Mouse (Mus musculus) ES-CJ7 (cell line): Measurements from ENCODE around the gene Nebl.

ENCODE experiments used
- DNase-seq: peaks from one replicate; pipeline ENCODE4 v3.0.0; 2011; ENCODE audit warnings: low read depth, low spot score

Nebl gene

DNA sequence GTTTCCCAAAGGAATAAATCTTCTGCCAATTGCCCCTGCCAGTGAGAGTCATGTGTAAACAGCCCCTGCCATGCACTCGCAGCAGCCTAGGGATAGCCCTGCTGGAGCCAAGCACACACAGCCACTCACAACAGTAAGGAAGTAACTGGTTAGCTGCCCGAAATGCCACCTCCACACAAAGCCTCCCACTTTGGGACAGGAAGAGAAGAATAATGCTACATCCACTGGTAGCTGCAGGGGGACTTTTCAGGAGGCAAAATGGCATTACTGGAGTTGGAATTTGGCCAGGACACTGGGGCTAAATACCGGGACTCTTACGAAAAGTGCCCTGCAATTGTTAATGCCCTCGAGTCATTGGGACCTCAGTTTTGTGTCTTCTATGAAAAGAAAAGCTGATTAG lies 92.6 kb downstream of the Nebl start:
- no peak for DNase-seq

DNA sequence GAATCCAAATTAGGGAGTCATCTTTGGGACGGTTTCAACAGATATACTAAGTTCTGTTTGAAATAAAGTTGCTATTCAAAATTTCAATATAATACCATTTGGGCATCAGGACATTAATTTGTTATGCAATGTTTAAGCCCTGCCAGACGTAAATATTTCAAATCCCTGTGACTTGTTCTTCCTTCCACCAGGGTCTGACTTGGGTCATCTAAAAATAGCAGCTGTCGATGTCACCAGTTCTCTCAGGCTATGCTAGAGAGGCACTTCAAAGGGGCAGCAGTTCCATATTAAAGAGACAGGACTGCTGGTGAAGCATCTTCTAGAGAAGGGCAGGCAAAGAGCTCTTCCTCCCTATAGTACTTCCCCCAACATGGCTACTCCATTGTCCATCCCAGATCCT lies 107.3 kb downstream of the Nebl start:
- DNase-seq = no peak

DNA sequence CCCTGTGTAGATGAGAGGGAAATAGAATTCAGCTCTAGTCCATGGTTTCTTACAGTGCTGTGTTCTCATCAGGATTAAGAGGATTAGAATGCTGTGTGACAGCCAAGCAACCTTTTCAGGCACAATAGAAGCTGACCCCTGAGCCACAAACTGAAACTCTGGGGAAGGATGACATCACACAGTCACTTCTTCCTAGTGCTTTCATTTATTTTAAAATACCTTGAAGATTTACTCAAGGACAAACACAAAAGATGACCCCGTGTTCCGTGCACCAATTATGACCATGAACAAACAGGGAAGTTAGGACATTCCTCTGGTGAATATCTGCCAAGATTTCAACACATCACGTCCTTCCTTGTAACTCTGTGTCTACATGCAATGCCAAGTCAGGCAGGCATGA lies 121.0 kb downstream of the Nebl start:
- no peak for DNase-seq

DNA sequence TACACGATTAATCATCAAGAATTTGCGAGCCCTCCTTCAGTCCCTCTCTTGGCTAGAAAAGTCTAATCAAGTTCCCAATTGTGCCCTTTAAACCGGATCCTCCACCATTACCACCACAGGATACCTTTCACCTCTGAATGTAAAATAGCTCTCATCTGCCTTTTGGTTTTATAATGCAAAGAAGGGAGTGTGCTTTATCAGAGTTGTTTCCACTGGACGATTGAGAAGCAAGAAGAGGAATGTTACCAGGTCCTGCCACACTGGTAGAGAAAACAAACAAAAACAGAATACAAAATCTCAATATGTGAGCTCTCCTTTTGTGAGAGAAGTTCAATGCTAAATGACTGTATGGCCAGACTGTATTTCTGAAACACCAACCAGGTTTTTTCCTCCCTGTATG lies 127.7 kb downstream of the Nebl start:
- DNase-seq = peak; percentile 75

DNA sequence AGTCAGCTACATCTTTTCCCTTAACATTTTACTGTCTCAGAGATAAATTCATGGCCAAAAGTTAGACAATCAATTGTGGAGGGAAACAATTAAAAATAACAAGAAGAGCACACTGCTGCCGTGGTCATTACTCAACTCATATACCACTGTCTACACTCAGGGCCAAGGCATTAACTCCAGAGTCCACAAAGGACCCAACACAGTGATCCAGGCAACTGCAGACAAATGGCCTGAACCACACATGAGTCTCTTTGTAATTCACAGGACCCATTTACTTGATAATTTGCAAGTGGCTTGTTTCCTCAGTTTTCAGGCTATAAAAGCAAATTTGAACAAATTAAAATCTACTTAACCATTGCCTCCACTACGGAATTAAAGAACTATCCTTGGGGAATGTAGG lies 130.6 kb downstream of the Nebl start:
- no peak for DNase-seq

DNA sequence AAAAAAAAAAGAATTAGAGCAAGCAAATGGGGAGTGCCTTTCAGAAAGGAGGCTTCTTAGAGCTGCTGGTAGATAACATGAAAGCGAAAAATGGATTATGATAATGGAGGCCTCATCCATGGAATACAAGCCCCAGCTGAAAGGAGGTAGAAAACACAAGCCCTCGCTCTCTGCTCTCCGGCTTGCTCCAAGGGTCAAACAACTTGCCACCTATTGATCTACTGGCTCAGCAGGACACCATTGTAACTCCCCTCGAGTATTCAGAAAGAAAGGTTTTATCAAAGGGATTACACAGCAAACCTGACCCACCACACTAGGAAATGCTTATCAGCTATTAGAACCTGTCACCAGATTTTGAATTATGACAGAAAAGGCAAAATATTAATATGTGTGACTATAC lies 131.4 kb downstream of the Nebl start:
- no peak for DNase-seq

DNA sequence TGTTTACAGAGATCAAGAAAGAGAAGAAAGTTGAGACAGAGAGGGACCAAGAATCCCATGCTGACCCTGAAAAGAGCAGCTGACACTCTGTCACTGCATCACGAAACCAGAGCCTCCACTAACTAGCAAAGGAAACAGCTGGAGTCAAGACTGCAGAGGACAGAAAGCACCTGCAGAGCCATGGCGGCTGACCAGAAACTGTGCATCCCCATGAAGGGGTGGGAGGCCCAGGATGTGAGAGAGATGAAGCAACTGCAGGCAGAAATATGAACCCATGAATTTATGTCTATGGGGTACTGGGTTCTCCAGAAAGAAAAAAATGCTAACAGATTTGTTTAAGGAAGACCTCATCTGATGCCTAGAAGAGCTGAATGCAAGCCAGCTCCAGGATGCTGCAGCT lies 133.3 kb downstream of the Nebl start:
- no peak for DNase-seq

DNA sequence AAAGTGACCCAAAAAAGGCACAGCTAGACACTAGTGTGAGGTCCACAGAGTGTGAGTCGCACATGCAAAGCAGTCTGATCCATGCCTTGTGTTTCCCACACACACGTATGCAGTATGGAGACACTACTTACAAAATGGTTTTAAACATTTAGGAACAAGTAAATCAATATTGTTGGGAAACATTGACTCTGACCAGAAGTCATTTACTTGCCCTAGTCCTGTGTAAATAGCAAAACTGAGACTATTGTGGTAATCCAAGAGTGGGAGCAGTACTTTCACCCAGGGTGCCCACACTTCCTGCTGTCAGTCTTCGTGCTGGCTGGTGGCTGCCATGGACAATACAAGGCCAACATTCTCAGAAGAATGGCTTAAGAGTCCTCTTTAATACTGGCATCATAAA lies 141.6 kb downstream of the Nebl start:
- DNase-seq = no peak

DNA sequence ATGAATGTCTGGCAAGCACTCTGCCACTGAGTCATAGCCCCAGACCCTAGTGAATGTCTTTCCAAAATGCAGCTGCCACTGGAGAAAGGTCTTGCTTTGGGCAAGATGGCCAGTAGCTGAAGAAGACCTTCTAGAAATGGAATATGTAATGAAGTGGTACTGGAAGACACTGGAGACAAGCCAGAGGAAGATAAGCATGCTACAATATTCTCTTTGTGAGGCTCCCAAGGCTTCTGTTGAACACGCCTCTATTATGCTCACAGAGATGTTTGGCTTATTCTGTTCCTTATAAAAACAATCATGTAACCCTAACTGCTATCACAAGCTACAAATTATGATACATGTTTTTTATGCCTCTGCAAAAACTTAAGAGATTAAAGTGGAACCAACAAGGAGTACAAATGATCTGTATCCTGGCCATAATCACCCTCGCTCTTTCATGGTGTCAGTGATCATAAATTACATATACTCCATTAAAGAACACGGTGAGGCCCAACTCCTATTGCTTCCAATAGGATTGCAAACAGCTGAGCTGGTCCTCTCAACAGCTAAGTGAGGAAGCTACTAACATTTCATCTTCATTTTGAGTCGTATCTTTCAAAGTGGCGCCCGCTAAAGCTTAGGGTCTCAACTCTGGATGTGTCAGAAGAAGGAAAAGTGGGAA lies 145.8 kb downstream of the Nebl start:
- DNase-seq = no peak

DNA sequence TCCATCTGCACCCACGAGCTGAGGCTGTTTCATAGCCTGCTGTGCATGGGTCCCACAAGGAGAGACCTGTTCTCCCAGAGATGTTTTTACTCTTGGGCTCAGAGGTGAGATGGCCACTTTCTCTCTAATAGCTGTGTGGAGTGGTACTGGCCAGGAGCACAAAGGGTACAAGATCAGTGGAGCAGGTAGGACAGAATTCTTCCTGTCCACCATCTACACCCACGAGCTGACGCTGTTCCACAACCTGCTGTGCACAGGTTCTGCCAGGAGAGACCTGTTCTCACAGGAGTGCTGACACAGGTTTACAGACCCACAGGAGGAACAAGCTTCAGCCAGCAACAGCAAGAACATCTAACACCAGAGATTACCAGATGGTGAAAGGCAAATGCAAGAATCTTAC lies 155.6 kb downstream of the Nebl start:
- no peak for DNase-seq

DNA sequence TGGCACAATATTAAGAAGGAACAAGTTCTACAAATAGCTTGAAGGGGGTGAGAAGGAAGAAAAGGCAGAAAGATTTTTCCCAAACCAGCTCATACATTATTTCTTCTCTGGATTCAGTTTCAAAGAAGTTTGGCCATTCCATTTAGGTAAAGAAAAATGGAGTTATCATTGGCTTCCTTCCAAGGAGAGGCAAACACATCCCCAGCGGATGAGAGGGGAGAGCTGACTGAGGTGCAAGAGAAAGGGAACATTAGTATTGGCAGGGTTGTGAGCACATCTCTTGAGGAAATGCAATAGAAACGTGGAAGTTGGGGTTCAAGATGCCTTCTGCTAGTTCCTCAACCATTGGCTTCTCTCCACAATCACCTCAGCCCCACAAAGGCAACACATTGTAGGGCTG lies 159.5 kb downstream of the Nebl start:
- no peak for DNase-seq

DNA sequence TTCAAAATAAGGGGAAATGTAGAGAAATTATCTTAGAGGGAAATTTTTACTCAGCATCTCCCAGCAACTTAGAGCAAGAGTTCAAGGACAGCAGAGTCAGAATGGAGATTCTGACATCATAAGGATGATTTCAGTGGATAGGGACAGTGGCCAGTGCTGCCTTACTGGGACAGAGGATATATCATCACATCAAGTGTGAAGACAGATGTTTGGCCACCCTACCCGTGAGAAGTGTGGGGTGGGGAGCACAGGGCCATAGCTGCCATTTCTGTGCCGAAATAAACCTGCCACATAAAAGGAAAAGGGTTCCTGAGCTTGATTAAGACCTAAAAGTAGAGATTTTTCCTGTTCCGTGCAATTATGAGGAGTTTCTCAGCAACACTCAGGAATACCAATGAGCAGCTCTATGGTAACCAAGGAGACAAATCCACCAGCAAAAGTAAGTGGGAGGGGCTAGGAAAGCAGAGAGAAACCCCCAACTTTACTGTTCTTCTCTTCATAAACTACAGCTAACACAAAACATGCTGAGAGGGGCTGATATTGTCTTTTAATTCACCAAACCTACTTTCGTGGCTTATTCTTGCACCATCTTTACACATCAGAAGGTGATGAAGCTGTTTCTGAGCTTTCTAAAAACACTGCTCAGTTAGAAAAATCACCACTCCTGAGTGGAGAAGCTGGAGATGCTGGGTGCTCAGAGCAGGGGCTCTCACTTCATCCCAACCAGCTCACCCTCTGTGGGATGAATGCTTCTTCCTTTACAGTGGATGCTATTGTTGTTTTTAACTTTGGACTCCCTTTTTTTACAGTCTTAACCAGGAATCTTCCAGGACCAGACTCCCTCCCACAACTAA lies 172.1 kb downstream of the Nebl start:
- no peak for DNase-seq

DNA sequence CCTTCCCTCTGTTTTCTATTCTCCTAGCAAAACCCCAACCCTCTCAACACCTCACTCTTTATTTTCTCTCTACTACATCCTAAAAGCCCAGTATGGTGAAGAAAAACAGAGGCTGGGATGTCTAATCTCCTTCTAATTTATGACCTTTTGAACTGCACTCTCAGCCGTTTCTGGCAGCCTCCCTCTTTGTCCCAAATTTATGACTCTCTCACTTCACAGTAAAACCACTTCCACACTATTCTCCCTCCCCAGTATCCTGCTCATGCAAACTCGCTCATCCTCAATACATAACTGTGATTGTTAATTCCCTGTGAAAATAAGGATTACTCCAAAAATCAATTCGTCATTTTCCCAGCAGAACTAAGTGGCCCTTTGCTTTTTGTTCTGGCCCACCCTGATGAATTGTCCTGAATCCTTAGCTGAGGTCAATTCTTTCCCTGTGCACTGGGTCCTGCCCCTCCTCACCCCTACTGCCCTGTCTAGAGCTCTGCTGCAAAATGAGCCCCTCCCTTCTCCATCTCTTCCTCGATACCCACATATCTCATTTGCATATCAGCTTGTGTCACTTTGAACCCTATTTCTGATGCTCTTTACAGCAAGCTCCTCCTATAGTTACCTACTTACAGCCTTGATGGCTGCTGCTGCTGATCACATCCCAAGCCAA lies 181.2 kb downstream of the Nebl start:
- DNase-seq = no peak

DNA sequence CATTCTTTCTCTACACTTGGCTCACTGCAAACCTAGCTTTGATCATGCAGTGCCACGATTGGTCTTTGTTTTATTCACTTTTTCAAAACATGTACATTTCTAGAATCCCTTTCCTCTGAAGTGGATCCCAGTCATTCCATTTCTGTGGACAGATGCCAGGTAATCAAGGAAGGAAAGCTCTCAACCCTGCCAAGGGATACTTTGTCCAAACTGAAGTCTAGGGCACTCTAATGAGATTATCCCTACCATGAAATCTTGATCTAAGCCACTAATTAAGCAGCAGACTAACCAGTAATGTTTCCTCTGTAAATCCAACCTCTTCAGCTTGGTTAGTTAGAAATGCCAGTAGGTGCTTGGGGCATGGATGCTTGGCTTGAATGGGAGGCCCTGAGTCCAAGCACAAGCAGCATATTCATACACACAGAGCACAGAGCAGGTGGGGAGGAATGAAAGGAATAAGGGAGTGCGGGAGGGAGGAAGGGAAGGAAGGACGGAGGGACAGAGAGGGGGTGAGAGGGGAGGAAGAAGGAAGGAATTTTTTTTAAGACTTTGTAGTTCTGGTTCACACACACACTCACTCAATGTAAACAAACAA lies 184.8 kb downstream of the Nebl start:
- no peak for DNase-seq

DNA sequence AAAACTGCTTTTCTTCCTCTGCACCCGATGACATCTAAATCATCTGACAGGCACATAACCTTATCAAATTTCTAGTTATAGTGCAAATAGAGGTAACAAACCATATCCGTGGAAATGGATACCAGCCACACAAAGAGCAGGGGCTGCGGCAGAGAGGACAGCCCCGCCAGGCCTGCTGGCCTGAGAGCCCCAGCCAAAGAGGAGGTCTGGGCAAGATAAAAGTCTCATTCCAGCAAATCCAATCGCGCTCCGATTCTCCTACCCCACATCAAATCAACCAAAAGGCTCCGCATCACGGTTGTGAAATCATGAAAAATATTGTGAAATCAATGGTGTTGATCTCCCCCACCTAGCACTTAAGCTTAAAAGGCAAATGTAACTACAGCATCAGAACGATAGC lies 191.5 kb downstream of the Nebl start:
- DNase-seq = no peak

DNA sequence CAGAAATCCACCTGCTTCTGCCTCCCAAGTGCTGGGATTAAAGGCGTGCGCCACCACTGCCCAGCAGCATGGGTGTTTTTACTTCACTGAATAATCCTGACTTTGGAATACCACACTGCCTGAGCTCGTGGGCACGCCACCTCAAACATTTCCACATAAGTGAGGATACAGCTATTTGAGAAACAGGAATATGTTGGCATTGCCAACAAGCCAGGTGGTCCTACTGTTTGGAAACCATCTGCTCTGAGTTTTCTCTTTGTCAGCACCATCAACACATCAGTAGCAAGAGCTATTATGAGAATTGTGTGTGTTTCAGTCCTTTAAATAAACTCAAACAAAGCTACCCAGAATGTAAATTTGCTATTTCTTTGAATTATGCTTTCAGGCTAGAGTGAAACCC lies 192.8 kb downstream of the Nebl start:
- DNase-seq = no peak

DNA sequence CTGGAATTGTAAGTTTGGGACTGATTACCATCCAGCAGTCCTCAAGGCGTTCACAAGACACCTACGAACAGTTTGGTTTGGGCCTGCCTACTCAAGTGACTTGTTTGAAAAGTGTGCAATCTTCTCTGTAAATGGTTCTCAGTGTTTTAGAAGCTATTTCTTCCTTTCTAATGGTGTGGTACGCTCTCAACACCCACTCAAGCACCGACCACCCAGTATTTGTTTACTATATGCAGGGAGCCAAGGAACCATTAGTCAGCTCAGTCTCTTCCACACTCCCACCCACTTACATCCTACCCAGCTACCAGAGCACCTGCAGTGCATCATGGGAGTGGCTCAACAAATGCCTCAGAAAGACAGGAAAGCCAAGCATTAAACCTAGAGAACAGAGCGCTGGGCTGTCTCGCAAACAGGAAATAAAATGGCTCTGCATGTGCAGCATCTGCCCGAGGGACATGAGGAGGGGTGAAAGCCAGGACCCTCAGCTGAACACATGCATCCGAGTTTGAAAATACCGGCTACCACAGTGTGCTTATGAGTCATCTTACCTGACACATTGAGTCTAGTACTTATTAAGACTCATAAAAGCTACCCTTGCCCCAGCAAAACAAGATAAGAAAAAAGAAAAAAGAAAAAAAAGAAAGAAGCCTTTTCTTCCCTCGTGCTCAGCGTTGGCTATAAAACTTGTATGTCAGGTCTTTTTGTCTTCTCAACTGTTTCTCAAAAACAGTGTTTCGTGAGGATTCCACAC lies 199.7 kb downstream of the Nebl start:
- no peak for DNase-seq

DNA sequence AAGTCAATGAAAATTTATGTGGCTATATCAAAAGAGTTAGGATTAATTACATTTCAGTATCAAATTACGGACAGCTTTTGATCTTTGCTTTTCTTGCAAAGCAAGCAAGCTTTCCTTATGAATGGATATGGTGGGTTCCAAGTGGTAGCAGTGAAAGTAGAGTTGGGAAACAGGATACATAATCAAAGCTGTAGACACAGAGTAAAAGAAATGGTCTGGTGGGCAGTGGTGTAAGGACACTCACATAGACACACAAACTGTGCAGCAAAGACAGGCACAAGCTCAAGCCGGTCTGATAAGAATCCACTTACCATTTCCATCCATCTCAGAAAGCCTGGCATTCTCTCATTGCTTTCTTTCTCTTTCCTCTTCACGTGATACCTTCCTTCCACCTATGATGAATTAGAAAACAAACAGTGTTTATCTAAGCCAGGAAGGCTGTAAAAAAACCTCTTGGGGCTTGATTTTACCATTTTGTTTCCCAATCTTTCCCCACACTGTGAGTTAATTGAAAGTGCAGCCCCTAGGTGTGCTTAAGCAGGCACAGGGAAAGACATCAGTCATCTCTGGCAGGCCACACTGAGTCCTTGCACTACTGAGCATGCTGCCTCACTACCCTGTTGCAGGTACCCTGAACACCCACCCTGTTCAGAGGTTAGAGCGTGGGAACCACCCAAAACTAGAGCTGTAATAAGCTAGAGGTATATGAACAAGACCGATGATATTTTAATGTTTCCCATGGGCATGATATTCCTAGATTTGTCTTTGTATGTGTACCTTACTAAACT lies 205.3 kb downstream of the Nebl start:
- DNase-seq = no peak

DNA sequence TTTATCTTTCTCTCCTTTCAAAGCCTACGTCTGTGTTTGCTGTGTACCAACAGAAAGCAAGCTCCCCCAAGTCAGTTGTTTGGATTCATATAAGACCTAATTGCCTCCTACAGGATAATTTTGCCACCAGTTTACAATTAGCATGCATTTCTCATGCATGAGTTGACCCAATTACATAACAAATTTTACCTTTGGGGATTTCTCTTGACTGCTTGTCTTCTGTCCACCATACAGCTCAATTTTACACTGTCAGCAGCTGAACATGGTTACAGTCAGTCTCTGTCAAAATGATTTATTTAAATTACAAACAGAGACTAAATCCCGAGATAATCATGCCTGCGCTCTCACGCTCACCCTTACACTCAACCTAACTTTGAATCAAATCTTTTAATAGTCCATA lies 206.1 kb downstream of the Nebl start:
- DNase-seq = no peak

DNA sequence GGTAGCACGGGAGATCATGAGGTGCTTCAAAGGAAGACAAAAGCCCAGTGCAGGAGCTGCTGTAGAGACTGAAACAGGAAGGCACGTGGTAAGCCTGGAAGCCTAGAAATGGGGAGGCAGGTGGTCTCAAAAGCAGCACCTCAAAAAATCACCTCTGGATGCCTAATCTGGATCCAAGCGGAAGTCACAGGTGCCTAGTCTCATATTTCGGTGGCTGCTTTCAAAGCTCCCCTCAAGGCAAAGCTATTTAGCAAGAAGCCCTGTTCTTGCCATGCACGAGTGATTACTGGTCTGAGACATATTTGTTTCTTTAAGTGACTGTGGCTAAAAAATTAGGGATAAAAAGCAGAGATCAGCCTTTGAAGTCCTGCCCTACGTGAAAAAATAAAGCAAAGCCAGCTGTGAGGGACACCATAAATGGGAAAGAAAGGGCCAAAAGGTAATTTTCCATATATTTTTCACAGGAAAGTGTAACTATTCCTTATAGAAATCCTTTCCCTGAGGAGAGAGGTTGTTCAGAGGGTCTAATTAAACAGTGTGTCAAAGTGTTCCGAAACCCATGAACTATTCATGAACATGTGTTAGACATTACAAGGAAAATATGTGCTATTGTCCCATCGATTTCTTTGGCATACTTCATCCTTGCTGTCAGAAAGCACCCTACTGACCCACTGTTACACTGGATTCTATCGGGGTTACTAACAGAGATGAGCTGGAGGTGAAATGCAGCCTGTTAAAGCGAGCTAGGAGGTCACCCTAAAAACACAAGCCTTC lies 206.9 kb downstream of the Nebl start:
- DNase-seq = no peak
